Mouse (Mus musculus): ENCODE results near the gene Dock9. TPM values are rescaled to one million over a fixed set of nuclear protein-coding genes. Genes with fewer than 3 reads are reported as not detected.

The Dock9 gene
- polyA plus RNA-seq (2015; fragmentation: Nextera tagmentation; extraction: Ambion mirVana), result 12.9 and 14.5 TPM in 2 replicates

GRCm38 (mm10) chr14:121797457-121798410 is at the start of gene Dock9:
Gene Dock9 (minus strand): TSS chr14:121797837.
- Histone ChIP-seq H3K4me3 (peak within 1 kb of the TSS; percentile 70), H3K4me2 (peak within 1 kb of the TSS; percentile 97), H3K9ac (peak within 1 kb of the TSS; percentile 54), H3K27me3 (replicated peaks) (peaks cover 18% of the 10 kb centered on the region), H3K9me3 (no peaks in the 10 kb centered on the region), H3K27ac (peak within 1 kb of the TSS; percentile 88), H3K36me3 (replicated peaks) (no peaks in the 10 kb centered on the region), H3K4me1 (peaks cover 17% of the 10 kb centered on the region)
- ATAC-seq (replicated peaks), result peak; percentile 87
- under 1% methylated on average over 89 of the region's 106 CpGs for WGBS

DNA sequence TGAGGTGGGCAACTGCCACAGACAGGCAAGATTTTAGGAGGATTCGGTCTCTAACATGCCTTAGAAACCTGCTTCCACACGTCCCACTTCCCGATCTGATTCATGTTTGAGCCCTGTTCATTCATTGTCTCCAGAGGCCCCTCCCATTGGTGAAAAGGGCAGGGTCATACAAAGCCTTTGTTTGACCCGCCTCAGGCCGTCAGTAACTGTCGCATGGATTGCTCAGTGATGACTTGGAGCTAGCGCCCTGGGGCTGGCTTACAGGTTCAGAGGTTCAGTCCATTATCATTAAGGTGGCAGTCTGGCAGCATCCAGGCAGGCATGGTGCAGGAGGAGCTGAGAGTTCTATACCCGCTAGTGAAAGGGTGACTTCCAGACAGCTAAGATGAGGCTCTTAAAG is 46.8 kb upstream of the Dock9 start:
- ATAC-seq (replicated peaks), result no peak
- H3K36me3 ChIP-seq (replicated peaks), result no peaks in the 10 kb centered on the region
- H3K27ac ChIP-seq, result no peak overlapping the region
- 49% methylated on average over 8 of the region's 8 CpGs for WGBS
- no peaks in the 10 kb centered on the region for H3K4me1 ChIP-seq
- no peak overlapping the region for H3K4me2 ChIP-seq
- H3K9me3 ChIP-seq, result no peaks in the 10 kb centered on the region
- no peaks in the 10 kb centered on the region for H3K27me3 ChIP-seq (replicated peaks)
- H3K9ac ChIP-seq, result no peak overlapping the region
- H3K4me3 ChIP-seq, result no peak overlapping the region

- no peaks in the 10 kb centered on the region for H3K27me3 ChIP-seq (replicated peaks)
- H3K4me3 ChIP-seq, result no peak overlapping the region
- ATAC-seq (replicated peaks), result no peak
- H3K9ac ChIP-seq, result no peak overlapping the region
- no peak overlapping the region for H3K4me2 ChIP-seq
- WGBS, result 89% methylated on average over 8 of the region's 8 CpGs
- no peaks in the 10 kb centered on the region for H3K9me3 ChIP-seq
- no peaks in the 10 kb centered on the region for H3K4me1 ChIP-seq
- no peak overlapping the region for H3K27ac ChIP-seq
- H3K36me3 ChIP-seq (replicated peaks), result no peaks in the 10 kb centered on the region
Observed at GRCm38 (mm10) chr14:121840217-121840616, 42.6 kb upstream of the Dock9 start.

DNA sequence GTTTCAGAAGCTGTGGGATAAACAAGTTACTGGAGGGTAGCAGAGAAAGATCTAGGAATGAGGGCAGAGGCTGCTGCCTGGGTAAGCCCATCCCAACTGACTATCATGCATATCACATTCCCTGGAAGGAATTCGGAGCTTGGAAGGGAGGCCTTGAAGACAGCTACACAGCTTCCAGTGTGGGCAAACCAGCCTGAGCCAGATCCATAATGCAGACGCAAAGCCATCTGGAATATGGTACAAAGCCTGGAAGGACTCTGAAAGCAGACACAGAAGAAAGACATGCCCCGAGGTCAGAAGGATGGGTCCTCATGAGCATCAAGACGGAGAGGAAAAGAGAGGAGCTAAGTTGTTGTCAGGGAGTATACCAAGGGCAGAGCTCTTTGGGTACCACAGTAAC is 40.5 kb upstream of the Dock9 start:
- Histone ChIP-seq H3K9me3 (no peaks in the 10 kb centered on the region), H3K36me3 (replicated peaks) (no peaks in the 10 kb centered on the region), H3K4me3 (no peak overlapping the region), H3K4me2 (no peak overlapping the region), H3K27ac (no peak overlapping the region), H3K9ac (no peak overlapping the region), H3K27me3 (replicated peaks) (no peaks in the 10 kb centered on the region), H3K4me1 (no peaks in the 10 kb centered on the region)
- no peak for ATAC-seq (replicated peaks)
- WGBS, result 90% methylated on average over 4 of the region's 4 CpGs

DNA sequence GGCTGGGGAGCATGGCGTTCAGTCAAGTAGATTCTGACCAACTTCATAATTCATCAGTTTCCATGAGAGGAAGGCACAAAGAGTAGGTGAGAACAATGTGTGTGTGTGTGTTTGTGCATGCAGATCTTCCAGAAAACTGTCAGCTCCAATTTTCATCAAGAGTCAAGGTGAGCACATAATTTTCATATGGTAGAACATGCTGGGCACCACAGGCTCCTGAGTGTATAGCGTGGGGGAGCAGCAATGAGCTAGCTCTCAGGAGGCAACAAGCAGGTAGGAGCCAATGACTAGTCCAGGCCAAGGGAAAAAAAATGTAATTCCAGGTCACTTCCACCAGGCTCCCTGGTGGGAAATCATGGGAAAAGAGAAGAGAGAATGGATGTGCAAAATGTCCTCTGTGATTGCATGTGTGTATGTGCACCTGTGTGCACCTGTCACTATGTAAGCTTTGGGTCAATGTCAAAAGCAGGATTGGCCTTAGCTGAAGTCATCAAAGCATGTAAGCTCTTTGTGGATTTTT is 35.4 kb upstream of the Dock9 start:
- Histone ChIP-seq H3K4me3 (no peak overlapping the region), H3K4me2 (no peak overlapping the region), H3K4me1 (no peaks in the 10 kb centered on the region), H3K36me3 (replicated peaks) (no peaks in the 10 kb centered on the region), H3K27me3 (replicated peaks) (no peaks in the 10 kb centered on the region), H3K27ac (no peak overlapping the region), H3K9ac (no peak overlapping the region), H3K9me3 (no peaks in the 10 kb centered on the region; the same call in 1 of the 2 replicates)
- ATAC-seq (replicated peaks), result no peak
- WGBS, result 86% methylated on average over 2 of the region's 2 CpGs

- Histone ChIP-seq H3K4me2 (no peak overlapping the region), H3K9ac (no peak overlapping the region), H3K27me3 (replicated peaks) (no peaks in the 10 kb centered on the region), H3K9me3 (no peaks in the 10 kb centered on the region; the same call in 1 of the 2 replicates), H3K27ac (no peak overlapping the region), H3K4me3 (no peak overlapping the region), H3K4me1 (no peaks in the 10 kb centered on the region), H3K36me3 (replicated peaks) (no peaks in the 10 kb centered on the region)
- ATAC-seq (replicated peaks), result no peak
- 89% methylated on average over 4 of the region's 4 CpGs for WGBS
Observed at GRCm38 (mm10) chr14:121829816-121830442, 32.3 kb upstream of the Dock9 start.

DNA sequence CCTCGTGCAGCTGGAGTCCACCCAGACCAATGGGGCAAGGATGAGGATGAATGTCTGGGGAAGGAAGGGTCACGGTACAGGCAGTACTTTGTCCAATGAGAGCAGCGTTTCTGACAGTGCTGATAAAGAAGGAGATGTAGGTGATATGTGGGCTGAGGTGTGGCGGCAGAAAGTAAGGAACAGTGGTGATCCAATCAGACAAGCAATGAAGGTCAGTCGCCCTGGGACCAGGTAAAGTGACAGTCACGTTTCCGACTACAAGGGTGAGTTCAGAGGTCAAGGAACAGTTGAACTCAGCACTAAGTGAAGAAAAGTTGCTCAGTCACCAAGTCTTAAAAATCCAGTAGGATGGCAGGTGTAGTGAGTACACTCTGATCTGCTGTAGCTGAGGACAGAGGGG is 29.5 kb upstream of the Dock9 start:
- H3K27me3 ChIP-seq (replicated peaks), result no peaks in the 10 kb centered on the region
- no peak for ATAC-seq (replicated peaks)

GRCm38 (mm10) chr14:121825521-121826445 is 28.1 kb upstream of the Dock9 start:
- 71% methylated on average over 10 of the region's 10 CpGs for WGBS
- no peak for ATAC-seq (replicated peaks)
- Histone ChIP-seq H3K9ac (no peak overlapping the region), H3K9me3 (no peaks in the 10 kb centered on the region; the same call in 1 of the 2 replicates), H3K4me1 (no peaks in the 10 kb centered on the region), H3K4me2 (no peak overlapping the region), H3K27me3 (replicated peaks) (no peaks in the 10 kb centered on the region), H3K36me3 (replicated peaks) (no peaks in the 10 kb centered on the region), H3K4me3 (no peak overlapping the region), H3K27ac (no peak overlapping the region)

More for the DNA sequence above, 29.5 kb upstream of the Dock9 start:
- no peak overlapping the region for H3K4me3 ChIP-seq
- H3K9ac ChIP-seq, result no peak overlapping the region
- no peaks in the 10 kb centered on the region for H3K4me1 ChIP-seq
- WGBS, result 80% methylated on average over 7 of the region's 7 CpGs
- H3K4me2 ChIP-seq, result no peak overlapping the region
- no peak overlapping the region for H3K27ac ChIP-seq
- no peaks in the 10 kb centered on the region; the same call in 1 of the 2 replicates for H3K9me3 ChIP-seq
- no peaks in the 10 kb centered on the region for H3K36me3 ChIP-seq (replicated peaks)

GRCm38 (mm10) chr14:121824322-121825103 is 26.9 kb upstream of the Dock9 start:
- Histone ChIP-seq H3K4me2 (no peak overlapping the region), H3K4me1 (no peaks in the 10 kb centered on the region), H3K4me3 (no peak overlapping the region), H3K27me3 (replicated peaks) (no peaks in the 10 kb centered on the region), H3K9me3 (no peaks in the 10 kb centered on the region; the same call in 1 of the 2 replicates), H3K27ac (no peak overlapping the region), H3K9ac (no peak overlapping the region), H3K36me3 (replicated peaks) (no peaks in the 10 kb centered on the region)
- 72% methylated on average over 11 of the region's 11 CpGs for WGBS
- ATAC-seq (replicated peaks), result no peak

DNA sequence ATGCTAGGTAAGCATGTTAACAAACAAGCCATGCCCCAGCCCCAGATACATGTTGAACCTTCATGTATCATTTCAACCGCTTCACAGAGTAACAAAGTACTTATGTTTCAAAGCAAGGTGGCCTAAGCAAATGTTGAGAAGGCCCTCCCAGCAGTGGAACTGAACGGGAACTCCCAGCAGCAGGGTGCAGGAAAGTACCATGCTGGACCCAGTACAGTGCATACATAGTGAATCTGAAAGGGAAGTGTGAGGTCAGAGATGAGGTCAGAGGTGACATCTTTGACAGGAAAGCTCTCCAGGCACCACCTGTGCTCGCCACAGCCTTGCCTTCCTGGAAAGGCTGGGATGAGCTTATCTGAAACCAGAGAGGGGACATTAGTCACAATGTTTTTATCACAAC is 25.4 kb upstream of the Dock9 start:
- no peak for ATAC-seq (replicated peaks)
- Histone ChIP-seq H3K4me2 (no peak overlapping the region), H3K27ac (no peak overlapping the region), H3K4me3 (no peak overlapping the region), H3K36me3 (replicated peaks) (no peaks in the 10 kb centered on the region), H3K27me3 (replicated peaks) (no peaks in the 10 kb centered on the region), H3K9ac (no peak overlapping the region), H3K9me3 (no peaks in the 10 kb centered on the region), H3K4me1 (no peaks in the 10 kb centered on the region)
- 78% methylated on average over 3 of the region's 3 CpGs for WGBS

DNA sequence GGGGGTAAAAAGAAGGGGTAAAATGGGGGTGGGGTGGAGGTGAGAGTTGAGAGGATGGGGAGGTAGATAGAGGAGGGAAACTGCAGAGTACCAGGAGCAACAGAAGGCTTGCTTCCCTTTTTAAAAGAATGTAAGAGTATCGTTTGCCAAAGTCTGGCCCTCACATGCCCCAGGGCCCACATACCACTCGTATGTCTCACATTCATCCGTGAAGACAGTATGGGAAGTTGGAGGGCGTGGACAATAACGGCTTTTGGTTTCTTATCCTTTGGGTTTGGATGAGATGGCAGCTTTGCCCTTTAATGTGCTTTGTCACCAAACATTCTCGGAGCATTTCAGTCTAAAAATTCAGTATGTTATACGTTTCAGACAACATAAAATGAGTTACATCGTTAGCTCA is 24.9 kb upstream of the Dock9 start:
- Histone ChIP-seq H3K4me3 (no peak overlapping the region), H3K4me1 (no peaks in the 10 kb centered on the region), H3K36me3 (replicated peaks) (no peaks in the 10 kb centered on the region), H3K9me3 (no peaks in the 10 kb centered on the region), H3K9ac (no peak overlapping the region), H3K27me3 (replicated peaks) (no peaks in the 10 kb centered on the region), H3K27ac (no peak overlapping the region), H3K4me2 (no peak overlapping the region)
- no peak for ATAC-seq (replicated peaks)
- 86% methylated on average over 8 of the region's 8 CpGs for WGBS

All from midbrain, embryonic 15.5 days (tissue).